ENCODE assay signal across 26 mouse cellular contexts in the genomic region with DNA sequence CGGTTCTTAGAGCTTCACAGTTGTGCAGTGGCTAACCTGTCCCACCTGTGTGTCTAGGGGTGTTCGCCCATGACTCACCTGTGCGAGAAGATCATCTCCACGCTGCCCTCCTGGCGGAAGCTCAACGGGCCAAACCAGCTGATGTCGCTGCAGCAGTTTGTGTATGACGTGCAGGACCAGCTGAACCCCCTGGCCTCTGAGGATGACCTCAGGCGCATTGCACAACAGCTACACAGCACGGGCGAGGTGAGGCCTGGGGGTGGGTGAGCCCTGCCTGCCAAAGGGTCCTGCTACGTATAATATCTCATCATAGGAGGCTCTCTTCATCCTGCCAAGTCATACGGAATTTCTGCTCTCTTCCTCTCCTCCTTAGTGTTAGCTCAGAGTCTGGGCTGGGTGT. TPM values are rescaled to one million over a fixed set of nuclear protein-coding genes. Genes with fewer than 3 reads are reported as not detected.
"Had no signal": no experiment of that assay in that cellular context is flagged by ENCODE, and none has a peak within 500 bp of the region (broad histone marks: within the 10 kb centered on the region; RNA-seq: fewer than 3 reads in every experiment).

No protein-coding gene starts in this region.

- H3K9ac ChIP-seq: lung, embryonic 14.5 days; midbrain, embryonic 12.5 days; neural tube, embryonic 13.5 days; neural tube, embryonic 15.5 days had no signal

- H3K9me3 ChIP-seq: midbrain, embryonic 10.5 days; midbrain, embryonic 12.5 days; neural tube, embryonic 13.5 days; neural tube, embryonic 15.5 days had no signal

- DNase-seq: lung, adult 18-20 months; lung, embryonic 14.5 days; lung, postnatal 10 days; lung, postnatal 4 days; midbrain, embryonic 14.5 days; retina, postnatal 1 day; right cerebral cortex, adult 18-20 months; right cerebral cortex, postnatal 25 days; right cerebral cortex, postnatal 4 days; spleen, adult 18-20 months; thymus, adult 18-20 months; thymus, postnatal 14 days; thymus, postnatal 36 days had no signal

- H3K27ac ChIP-seq: midbrain, embryonic 10.5 days; midbrain, embryonic 12.5 days; neural tube, embryonic 13.5 days; neural tube, embryonic 15.5 days had no signal

- H3K27me3 ChIP-seq: midbrain, embryonic 12.5 days; neural tube, embryonic 13.5 days; neural tube, embryonic 15.5 days had no signal

- H3K4me2 ChIP-seq: lung, embryonic 14.5 days; midbrain, embryonic 12.5 days; neural tube, embryonic 13.5 days; neural tube, embryonic 15.5 days had no signal

- ATAC-seq: midbrain, embryonic 16.5 days had no signal

- H3K4me1 ChIP-seq: midbrain, embryonic 10.5 days; midbrain, embryonic 12.5 days; neural tube, embryonic 13.5 days; neural tube, embryonic 15.5 days had no signal

- H3K4me3 ChIP-seq: midbrain, embryonic 10.5 days; midbrain, embryonic 12.5 days; myocyte; neural tube, embryonic 13.5 days; neural tube, embryonic 15.5 days had no signal

RNA-seq across cellular contexts. Expression of gene BC051665, which starts 28.9 kb away (rescaled TPM):
- total RNA-seq: megakaryocyte-erythroid progenitor cell, adult 5-6 weeks had no signal
- polyA plus RNA-seq: lung, embryonic 14.5 days; lung, embryonic 16.5 days; midbrain, embryonic 10.5 days; midbrain, embryonic 12.5 days; midbrain, embryonic 14.5 days; midbrain, embryonic 16.5 days; myocyte; neural tube, embryonic 11.5 days; neural tube, embryonic 13.5 days; neural tube, embryonic 15.5 days; small intestine, adult 2 months; stomach, embryonic 14.5 days; stomach, embryonic 16.5 days; thymus, postnatal 0 days had no signal

RNA-seq across cellular contexts. Expression of gene Ctsll3, which starts 45.4 kb away (rescaled TPM):
- total RNA-seq: megakaryocyte-erythroid progenitor cell, adult 5-6 weeks had no signal
- polyA plus RNA-seq: lung, embryonic 14.5 days; lung, embryonic 16.5 days; midbrain, embryonic 10.5 days; midbrain, embryonic 12.5 days; midbrain, embryonic 14.5 days; midbrain, embryonic 16.5 days; myocyte; neural tube, embryonic 11.5 days; neural tube, embryonic 13.5 days; neural tube, embryonic 15.5 days; small intestine, adult 2 months; stomach, embryonic 14.5 days; stomach, embryonic 16.5 days; thymus, postnatal 0 days had no signal
